Mouse (Mus musculus) left cerebral cortex, postnatal 14 days (tissue): ENCODE data around the gene Ccdc82. TPM values are rescaled to one million over a fixed set of nuclear protein-coding genes. Genes with fewer than 3 reads are reported as not detected.

Experiments used
- DNase-seq, 2 experiments: peaks; one replicate each; pipeline ENCODE4 v3.0.0; 2021 to 2022; ENCODE audit warnings: low spot score in 2 of 2, mixed read lengths in 1 of 2
- intact Hi-C: fragments of 180-260 bp; cut with DNase I; formaldehyde crosslinking; loops from one replicate; pipeline ENCODE4 v1.15.1; 2025
- total RNA-seq, 2 experiments: library from RNA; stranded (reverse); gene quantifications; 2 replicates each; pipeline ENCODE4 v1.2.3; 2021

Gene Ccdc82
- total RNA-seq, 2 experiments from 2014 or later = 9.4 to 9.9 TPM

DNA sequence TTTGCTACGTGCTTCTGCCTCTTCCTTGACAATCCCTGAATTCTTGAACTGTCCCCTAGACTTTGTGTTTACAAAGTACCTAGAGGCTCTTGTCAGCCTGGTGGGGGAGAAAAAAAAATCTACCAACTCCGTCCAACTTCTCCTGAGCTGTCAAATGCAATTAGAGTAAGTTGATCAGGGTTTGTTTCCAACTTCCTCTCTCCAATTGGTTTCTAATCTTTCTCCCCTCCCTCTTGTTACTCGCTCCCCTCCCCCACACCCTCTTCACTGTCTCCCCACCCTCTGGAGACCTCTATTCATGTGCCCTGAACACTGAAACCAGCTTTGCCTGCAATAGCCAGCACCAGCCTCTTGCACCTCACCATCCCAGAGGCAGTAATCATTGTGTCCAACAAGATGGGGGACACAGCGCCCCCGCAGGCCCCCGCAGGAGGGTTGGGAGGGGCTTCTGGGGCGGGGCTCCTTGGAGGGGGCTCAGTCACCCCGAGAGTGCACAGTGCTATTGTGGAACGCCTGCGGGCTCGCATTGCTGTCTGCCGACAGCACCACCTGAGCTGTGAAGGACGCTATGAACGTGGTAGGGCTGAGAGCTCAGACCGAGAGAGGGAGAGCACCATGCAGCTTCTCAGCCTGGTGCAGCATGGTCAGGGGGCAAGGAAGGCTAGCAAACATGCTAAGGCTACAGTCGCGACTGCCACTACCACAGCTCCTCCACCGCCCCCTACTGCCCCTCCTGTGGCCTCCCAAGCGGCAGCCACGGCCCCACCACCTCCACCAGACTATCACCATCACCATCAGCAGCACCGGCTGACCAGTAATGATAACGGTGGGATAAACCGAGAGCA is 51.1 kb downstream of the Ccdc82 start, which contains the start of gene Maml2:
Gene Maml2 (plus strand): TSS at position 290 of the 845 bp plus-strand sequence.
- intact Hi-C loops = loop anchor here (2.0 kb wide), 1 partner anchor 355 kb away; no protein-coding TSS in a partner anchor
- peak in 1 of 2 experiments; percentile 35 for DNase-seq

DNA sequence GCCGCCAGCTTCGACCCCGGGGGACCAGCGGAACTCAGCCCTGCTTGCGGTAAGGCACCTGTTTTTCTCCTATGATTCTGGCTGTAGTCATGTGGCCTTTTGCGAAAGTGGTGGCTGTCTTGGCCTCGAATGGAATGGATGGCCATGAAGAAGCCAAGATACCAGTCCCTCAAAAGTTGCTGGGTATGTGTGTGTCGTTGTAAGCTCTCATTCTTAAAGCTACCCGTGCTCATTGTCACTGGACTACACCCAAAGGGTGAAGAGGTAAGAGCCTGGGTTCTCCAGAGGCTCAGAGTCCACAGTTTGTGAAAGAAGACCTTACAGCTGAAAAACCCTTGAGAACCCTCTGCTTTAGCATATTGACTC is 51.7 kb downstream of the Ccdc82 start:
- DNase-seq = no peak
- intact Hi-C loops = no loop called here

DNA sequence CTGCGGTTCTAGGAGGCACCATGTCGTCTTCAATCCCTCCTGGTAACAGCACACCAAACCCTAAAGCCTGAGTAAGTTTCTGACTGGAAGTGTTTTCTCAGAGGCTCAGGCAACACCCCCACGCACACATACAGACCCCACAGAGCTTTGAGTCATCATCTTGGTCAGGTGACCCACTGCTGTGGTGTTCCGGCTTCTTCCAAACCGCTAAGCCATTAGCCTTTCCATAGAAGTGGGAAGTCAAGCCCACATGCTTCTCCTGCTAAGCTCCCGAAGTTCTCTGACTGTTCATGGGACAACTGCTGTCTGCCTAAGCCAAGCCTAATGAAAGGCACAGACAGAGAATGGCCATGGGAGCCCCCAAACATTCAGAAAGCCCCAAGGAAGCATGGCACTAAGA is 52.4 kb downstream of the Ccdc82 start:
- no peak for DNase-seq
- intact Hi-C loops = no loop called here

DNA sequence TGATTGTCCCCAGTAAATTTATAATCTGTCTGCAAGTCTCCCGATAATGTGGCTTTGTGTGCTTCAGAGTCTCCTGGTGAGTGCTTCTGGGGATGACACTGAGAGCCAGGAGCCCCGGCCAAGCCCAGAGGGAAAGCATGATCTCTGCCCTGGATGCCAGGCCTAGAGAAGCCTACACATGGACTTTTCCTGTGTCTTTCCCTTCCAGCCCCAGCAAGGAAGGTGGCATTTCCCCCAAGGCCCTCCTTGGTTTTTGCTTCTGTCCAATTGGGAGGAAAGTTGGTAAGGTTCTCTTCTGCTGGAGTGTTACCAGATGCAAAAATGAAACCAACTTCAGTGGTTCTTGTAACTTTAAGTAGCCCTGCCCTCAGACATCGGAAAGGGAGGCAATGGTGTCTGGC is 53.3 kb downstream of the Ccdc82 start:
- no peak for DNase-seq
- intact Hi-C loops = no loop called here

DNA sequence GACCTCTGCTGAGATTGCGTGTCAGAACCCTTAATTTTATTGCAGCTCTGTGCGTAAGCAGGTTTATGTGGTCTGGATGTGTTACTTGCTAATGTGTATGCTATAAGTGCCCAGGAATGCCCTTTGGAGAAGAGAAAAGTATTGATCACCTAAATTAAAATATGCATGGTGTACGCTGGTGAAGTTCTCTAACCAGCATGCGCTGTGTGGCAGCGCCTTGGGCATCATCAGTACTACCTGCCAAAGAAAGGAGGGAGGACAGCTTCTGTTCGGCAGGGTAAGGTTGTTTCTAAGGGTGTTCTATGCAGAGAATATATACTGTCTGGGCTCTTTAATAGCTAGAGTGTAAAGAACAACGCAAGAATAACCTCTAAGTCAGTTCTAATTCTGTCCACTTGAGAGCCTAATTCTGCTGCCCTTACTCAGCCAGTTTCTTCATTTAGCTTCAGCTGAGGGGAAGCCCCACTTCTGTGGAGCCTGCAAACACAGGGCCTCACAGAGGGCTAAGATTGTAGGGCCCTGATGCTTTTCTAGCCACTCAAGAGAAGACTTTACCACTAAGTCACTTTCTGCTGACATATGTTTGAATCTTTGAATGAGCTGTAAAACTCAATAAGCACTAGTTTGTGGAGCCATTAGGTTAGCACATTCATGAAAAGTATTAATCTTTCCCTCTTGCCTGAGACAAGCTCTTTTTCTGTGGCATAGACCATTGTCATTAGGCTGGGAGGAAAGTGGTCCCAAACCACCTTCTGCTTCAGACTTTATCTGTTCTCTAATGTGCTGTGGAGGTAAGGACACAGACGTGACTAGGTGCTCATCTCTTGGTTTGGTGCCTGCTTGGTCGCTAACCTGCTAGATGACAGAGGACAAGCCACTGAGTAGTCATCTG is 54.4 kb downstream of the Ccdc82 start:
- no peak for DNase-seq
- intact Hi-C loops = no loop called here

DNA sequence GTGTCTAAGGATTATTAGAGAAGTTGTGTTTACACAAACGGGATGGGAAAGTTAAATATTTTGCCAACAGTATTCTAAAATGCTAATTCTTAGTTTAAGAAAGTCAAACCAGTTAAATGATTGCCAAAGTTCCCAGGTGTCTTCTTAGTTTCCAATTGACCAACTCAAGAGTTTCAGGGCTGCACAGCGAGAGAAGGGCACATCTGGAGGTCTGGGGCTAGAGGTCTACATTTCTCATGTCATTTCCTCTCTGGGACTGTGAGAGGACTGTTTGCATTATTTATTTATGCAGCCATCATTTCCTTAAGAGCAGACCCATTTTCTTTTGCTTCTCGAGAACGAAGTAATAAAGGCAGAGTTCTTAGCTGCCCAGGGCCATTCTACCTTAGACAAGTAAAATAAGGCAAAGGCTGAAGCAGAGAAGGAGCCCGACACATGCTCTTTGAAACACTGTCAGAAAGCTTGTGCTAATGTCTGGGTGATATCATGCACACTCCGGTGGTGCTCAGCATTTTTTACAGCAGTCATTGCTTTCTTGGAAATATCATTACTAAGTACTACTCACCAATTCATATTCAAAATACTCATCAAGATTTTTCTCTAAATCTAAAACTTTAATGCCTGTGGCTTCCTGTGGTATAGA is 55.5 kb downstream of the Ccdc82 start:
- intact Hi-C loops = no loop called here
- no peak for DNase-seq

DNA sequence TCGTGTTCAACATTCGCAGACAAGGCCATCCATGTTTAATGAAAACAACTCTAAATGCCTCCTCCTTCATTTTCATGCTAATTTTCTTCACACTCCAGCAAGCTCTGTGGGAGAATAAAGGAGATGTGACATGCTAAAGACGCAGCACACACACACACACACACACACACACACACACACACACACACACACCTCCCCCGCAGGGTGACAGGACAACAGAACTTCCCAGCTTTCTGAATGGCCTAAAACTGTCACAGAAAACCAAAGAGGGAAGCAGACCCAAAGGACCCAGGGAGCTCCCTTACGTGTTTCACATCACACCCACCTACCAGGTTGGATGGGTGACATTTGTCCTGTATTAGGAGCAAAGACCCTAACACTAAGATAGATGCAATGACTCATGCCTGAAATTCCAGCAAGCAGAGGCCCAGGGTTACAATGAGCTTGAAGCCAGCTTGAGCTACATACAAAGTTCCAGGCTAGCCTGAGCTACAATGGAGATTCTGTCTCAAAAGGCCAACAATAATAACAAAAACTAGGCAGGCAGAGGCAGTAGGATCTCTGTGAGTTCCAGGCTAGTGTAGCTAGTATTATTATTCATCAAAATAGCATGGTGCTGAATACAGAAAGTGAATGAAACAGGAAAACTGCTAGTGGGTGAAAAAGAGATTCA is 56.5 kb downstream of the Ccdc82 start:
- intact Hi-C loops = no loop called here
- no peak for DNase-seq

DNA sequence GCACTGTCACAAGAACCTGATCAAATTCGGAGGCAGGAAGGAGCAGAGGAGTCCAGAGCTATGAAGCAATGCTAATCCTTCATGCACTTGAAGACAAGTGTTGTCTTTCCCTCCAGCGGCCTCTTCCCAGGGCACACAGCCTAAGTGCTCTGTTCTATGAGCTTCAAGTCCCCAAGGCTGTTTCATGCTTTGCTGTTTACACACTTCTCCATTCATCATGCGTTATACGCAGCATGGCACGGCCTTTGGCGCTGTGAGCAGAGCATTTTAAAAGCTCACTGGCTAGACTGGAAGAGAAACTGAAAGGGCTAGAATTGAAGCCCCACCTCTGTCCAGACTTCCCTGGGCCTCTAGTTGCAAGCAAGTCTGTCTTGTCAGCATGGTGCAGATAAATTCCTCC is 57.2 kb downstream of the Ccdc82 start:
- intact Hi-C loops = no loop called here

DNA sequence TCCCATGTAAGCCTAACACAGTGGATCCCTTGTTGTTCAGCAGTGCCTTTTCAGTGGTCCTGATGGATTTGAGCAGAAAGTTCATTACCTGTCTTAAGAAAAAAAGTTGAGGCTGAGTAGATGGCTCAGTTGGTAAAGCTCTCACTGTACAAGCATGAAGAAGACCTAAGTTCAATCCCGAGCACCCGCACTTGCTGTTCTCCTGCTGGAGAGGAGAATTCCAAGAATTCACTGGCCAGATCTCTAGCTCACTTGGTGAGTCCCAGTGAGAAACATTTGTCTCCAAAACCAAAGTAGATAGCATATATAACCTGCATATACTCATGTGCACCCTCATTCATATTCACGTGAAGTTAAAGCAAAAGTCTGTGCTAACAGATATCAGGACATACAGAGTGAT is 59.7 kb downstream of the Ccdc82 start:
- intact Hi-C loops = no loop called here
- DNase-seq = no peak

More for the DNA sequence above, 57.2 kb downstream of the Ccdc82 start:
- no peak for DNase-seq

DNA sequence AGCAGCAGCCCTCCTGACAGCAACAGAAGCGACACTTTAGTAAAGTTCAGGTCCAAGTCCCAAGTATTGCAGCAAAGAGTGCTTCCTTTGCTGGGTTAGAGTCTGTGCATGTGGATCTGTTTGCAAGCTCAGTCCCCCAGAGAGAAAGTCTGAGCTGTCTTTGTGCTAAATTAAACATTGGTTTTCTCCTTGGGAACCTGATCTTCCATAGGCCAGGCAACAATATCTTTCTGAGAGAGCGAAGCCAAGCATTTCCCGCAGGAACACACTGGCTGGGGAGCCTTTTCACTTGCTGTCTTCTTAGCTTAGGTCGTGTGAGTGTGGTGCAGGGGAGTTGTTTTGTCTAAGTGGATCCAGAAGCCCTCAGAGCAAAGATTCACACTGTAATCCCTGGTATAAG is 60.5 kb downstream of the Ccdc82 start:
- intact Hi-C loops = no loop called here
- DNase-seq = no peak

DNA sequence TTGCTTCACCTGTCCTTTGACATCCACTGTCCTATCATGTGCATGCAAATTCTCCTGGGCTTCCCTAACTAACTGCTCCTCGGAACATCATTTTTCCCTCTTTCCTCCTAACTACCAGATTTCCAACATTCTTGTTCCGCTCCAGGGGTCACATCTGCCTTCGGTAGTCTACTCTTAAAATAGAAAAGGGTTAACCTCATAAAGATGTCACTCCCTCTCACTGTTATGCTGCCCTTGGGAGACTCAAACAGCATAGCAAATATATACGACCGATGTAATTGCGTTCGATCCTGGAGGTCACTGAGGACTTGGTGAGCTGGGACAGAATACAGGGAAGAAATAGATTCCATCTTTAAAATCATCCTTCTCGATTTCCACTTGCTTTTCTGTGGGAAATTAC is 62.0 kb downstream of the Ccdc82 start:
- intact Hi-C loops = no loop called here
- DNase-seq = no peak

DNA sequence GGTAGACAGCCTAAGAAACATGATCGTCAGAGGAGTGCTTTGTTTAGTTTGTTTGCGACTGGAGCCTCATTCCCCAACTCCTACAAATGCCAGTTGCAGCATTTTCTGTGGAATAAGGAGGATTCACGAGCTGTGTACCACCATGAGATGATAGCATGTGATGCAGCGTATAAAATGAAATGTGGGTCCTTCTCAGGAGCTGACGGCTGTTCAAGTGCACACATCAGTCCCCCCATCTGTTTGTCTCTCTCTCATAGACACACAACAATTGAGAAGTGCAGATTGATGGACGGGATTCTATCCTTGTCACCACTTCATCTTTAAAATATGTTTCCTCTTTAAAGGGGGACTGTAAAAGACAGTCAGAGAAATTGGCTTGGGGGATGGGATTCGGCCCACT is 63.1 kb downstream of the Ccdc82 start:
- DNase-seq = no peak
- intact Hi-C loops = no loop called here

DNA sequence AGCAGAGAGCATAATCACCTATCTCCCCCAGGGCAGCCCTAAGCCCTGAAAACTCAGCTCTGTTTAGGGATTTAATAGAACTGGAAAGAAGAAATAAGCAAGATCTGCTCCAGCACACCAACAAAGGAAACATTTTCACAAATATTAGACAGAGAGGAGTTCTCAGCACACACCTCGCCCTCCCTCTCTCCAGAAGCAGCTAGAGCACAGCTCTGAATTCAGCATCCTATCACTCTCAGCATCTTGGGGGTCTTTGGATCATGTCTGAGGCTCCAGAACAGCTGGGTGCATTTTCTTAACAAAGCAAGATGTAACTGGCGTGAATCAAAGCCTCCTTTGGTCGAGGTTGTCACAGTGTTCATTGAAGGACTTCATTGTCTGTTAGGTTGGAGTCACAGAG is 63.5 kb downstream of the Ccdc82 start:
- intact Hi-C loops = no loop called here
- no peak for DNase-seq

DNA sequence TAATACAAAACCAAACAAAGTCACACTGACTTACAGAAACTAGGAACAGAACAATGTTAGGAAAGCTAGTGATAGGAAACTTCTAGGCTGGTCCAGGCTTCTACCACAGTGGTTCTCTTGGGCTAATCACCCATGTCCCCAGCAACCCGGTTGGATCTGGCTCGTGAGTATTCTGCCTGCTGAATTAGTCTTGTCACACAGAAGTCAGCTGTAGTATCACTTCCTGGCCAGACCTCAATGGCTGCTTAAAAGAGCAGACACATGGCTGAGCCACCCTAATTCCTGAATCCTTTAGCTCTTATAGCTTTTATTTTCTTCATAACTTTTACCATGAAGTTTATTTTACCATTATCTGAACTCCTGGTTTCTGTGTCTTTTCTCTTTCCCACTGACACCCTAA is 64.3 kb downstream of the Ccdc82 start:
- no peak for DNase-seq
- intact Hi-C loops = no loop called here

DNA sequence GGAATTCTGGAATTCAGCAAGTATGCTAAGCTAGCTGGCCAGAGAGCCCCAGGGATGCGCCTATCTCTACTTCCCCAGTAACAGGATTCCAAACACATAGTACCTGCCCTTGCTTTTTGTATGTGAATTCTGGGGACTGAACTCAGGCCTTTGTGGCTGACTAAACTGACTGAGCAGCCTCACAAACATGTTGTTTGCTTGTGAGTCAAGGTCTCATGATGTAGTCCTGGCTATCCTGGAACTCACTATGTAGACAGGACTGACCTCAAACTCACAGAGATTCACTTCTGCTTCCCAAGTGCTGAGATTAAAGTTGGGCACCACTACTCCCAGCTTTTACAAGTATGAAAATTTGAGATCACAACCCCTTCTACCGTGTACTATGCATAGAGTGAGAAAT is 67.2 kb downstream of the Ccdc82 start:
- intact Hi-C loops = no loop called here
- no peak for DNase-seq

DNA sequence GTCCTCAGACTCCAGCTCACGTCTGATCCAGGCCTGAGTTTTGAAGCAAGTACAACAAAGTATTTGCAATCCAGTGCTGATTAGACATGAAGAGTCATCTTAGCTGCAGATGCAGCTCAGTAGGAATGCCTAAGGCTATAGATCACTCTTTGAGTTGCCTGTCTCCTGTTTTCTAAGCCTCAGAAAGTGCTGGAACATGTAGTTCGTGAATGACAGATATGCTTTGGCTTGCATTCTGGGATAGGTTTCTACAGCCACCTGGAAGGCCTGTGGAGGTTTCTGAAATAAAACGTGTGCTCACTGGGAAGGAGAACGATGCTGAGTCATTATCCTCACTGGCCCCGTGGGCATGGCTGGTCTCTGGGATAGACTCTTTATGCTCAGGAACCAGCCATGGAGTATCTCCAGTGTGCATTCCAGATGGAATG is 67.8 kb downstream of the Ccdc82 start:
- intact Hi-C loops = no loop called here
- no peak for DNase-seq

DNA sequence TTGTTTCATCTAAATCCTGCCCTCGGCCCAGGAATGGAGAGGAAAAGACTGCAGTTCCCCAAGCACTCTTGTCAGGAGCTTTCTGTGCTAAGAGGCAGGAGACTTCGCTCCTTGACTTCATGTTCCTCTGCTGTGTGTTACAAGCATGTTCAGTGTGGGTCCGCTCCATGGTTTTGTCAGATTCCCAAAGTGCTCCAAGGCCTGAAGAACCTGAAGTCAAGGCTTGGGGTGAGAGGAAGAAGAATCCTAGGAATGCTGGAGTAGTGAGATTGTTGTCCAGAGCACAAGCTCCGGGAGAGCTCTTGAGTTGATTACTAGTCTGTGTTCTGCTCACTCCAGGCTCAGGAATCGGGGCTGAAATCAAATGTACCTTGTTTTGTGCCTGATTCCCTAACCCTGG is 68.6 kb downstream of the Ccdc82 start:
- intact Hi-C loops = no loop called here
- no peak for DNase-seq

DNA sequence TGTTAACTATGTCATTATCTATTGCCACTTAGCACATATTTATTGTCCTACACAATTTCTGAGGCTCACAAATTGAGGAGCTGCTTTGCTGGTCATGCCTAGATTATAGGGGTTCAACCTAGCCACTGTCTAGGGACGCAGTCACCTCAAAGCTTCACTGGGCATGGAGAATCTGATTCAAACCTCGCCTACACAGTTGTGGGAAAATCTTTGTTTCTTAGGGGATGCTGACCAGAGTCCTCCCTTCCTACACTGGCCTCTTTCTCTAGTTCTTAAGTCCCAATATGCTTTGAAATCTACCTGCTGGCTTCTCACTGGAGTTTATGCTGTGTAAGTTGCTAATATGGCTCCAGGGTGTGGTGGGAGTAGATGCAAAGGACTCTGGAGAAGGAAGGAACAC is 72.8 kb downstream of the Ccdc82 start:
- no peak for DNase-seq
- intact Hi-C loops = no loop called here

DNA sequence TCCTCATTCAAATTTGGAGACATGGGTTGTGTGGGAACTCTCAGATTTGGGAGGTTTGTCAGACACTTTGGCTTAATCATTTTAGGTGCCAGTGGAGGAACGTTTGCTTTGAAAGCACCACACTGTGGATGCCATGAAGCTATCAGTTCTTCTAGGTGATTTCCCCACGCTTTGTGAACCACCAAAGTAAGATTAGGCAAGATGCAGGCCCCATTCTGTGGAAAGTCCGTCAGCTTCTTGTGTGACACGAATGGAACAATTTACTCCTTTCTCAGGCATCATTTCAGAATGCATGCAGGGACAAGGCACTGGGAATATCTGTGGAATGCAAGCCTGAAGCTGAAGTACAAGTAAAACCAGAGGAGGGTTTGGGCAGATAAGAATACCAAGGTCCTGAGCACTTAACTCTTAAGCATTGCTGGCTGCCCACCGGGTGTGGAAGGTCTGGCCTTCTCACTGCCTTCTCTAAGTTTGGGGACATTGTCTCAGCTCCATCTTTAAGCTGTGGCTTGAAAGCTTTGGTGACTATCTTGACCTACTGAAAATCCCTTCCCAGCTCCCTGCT is 74.1 kb downstream of the Ccdc82 start:
- intact Hi-C loops = no loop called here

More for the DNA sequence above, 74.1 kb downstream of the Ccdc82 start:
- no peak for DNase-seq
